Mouse (Mus musculus) layer of hippocampus, adult 11-12 months (tissue): ENCODE data around the gene Camsap3.
"Not testable (repeated sequence)": the region's sequence is repeated elsewhere in the genome, so short reads cannot be mapped to it uniquely, and the experiment has no call there.

ENCODE experiments used
- DNase-seq: peaks from one replicate; pipeline ENCODE4 v3.0.0; 2022; ENCODE audit warnings: low spot score

Camsap3 gene

GRCm38 (mm10) chr8:3586993-3587390 is at the start of gene Camsap3:
Gene Camsap3, plus strand, starts transcription at chr8:3587293.
- DNase-seq = no peak

GRCm38 (mm10) chr8:3537666-3538065 is 49.4 kb upstream of the Camsap3 start:
- DNase-seq = no peak

GRCm38 (mm10) chr8:3539146-3539545 is 47.9 kb upstream of the Camsap3 start:
- DNase-seq = no peak

GRCm38 (mm10) chr8:3540076-3540475 is 47.0 kb upstream of the Camsap3 start:
- no peak for DNase-seq

- no peak for DNase-seq
Measured at GRCm38 (mm10) chr8:3546511-3546910, 40.6 kb upstream of the Camsap3 start.

- DNase-seq = no peak
Measured at GRCm38 (mm10) chr8:3552240-3552639, 34.9 kb upstream of the Camsap3 start.

- DNase-seq = no peak
Measured at GRCm38 (mm10) chr8:3556114-3556513, 31.0 kb upstream of the Camsap3 start.

GRCm38 (mm10) chr8:3567641-3568371 is 19.3 kb upstream of the Camsap3 start, which contains the start of gene C330021F23Rik:
Gene C330021F23Rik, plus strand, starts transcription at chr8:3567990.
- no peak for DNase-seq

- DNase-seq = no peak
Measured at GRCm38 (mm10) chr8:3568378-3568777, 18.7 kb upstream of the Camsap3 start.

- DNase-seq = no peak
Measured at GRCm38 (mm10) chr8:3569784-3570183, 17.3 kb upstream of the Camsap3 start.

- DNase-seq = no peak
Measured at GRCm38 (mm10) chr8:3574546-3574945, 12.5 kb upstream of the Camsap3 start.

- no peak for DNase-seq
Measured at GRCm38 (mm10) chr8:3576211-3576960, 10.7 kb upstream of the Camsap3 start.

- DNase-seq = no peak
Measured at GRCm38 (mm10) chr8:3579390-3580364, 7.4 kb upstream of the Camsap3 start.

- not testable (repeated sequence) for DNase-seq
Measured at GRCm38 (mm10) chr8:3581961-3582360, 5.1 kb upstream of the Camsap3 start.

- DNase-seq = no peak
Measured at GRCm38 (mm10) chr8:3586452-3586851, 641 bp upstream of the Camsap3 start.

- DNase-seq = peak; percentile 56
Measured at GRCm38 (mm10) chr8:3587391-3588257, 531 bp downstream of the Camsap3 start.

GRCm38 (mm10) chr8:3588258-3588633 is 1.2 kb downstream of the Camsap3 start:
- no peak for DNase-seq

GRCm38 (mm10) chr8:3593470-3593869 is 6.4 kb downstream of the Camsap3 start:
- DNase-seq = no peak

- DNase-seq = no peak
Measured at GRCm38 (mm10) chr8:3594466-3594865, 7.4 kb downstream of the Camsap3 start.

GRCm38 (mm10) chr8:3598054-3598453 is 11.0 kb downstream of the Camsap3 start:
- DNase-seq = no peak

GRCm38 (mm10) chr8:3599219-3599618 is 12.1 kb downstream of the Camsap3 start:
- no peak for DNase-seq
